Mouse (Mus musculus): ENCODE data around the gene Cd33.

Cd33 gene

DNA sequence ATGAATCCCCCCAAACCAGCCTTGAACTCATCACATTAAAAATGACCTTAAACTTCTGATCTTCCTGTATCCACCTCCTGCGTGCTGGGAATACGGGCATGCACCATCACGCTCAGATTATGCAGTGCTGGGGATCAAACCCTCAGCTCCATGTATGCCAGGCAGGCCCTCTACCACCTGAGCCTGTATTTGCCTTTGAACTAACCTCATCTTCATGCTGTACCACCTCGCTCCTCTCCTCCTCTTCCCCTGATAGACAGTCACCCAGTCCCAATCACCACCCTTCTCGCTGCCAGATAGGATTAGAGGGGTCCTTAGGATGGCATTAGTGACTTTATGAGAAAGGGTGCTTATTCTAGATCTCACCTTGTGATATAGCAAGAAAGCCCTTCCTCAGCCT is 29.2 kb downstream of the Cd33 start:
- DNase-seq (ENCODE audit: low read depth, low spot score): no peak

DNA sequence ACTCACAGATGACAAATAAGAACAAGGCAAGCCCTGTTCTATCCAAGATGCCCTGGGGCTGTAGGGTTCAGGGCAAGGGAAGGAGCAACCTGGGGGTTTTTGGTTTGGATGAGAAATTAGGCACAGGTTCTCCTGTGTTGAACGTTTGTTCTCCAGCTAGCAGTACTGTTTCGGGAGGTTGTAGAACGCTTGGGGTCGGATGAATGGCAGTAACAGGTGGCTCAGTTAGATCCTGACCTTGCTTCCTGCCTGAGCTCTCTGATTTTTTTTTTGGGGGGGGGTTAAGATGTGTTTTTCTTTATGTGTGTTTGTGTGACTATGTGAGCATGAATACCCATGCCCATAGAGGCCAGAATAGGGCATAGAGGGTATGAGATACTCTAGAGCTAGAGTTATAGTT is 31.7 kb downstream of the Cd33 start:
- DNase-seq (ENCODE audit: low read depth, low spot score): no peak

DNA sequence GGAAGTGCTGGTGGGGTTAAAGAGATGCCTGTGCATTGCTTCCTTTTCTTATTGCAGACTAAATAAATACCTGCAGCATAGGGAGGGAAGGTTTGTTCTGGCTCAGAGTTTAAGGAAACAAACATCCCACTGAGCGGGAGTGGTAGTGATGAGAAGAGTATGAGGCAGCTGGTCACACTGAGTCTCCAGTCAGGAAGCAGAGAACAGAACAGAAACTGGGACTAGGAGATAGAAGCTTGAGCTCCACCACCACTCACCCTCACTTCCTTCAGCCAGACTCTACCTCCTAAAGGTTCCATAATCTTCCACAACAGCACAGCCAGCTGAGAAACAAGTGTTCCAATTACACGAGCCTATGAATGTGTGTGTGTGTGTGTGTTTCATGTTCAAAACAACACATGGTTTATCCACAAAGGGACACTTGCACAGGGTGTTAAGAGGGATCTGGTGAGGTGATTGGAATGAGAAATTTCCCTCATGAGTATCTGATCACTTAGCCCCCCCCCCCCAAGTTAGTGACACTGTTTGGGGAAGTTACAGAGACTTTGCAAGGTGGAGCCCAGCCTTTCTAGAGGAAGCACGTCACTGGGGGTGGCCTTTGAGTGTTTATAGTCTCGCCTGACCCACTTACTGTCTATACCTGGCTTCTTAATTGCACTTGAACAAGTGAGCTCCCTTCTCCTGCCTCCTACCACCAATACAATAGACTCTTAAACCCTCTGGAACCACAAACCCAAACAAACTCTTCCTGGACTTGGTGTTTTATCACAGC is 32.3 kb downstream of the Cd33 start:
- no peak for DNase-seq (ENCODE audit: low read depth, low spot score)

DNA sequence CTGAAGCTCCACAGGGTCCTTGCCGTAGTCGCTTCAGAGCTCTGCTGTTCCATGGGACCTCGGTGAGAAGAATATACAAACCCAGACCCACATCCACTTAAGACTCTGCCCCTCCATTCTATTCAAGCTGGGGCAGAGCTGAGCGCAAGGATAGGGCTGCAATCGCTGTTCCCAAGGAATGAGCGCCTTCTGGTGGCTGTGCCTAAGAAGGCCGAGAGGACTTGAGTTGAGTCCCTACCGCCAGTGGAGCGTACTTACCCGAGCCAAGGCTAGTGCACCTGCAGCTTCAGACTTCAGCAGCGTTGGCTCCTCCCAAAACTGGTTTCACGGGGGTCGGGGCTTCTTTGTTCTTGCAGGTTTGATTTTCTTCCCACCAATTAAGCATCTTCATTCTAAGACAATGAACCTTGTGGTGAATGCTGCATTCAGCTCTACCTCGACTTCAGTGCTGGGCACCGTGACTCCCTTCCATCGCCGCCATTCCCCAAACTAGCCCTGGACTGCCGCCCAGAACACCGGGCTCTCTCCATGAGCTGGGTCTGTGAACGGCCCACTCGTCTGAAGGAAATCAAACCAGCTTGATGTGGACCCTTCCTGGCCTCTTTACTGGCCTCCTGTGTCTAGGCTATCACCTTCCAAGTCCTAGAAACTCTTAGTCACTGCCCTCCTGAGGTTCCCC is 48.7 kb downstream of the Cd33 start:
- no peak for DNase-seq (ENCODE audit: low read depth, low spot score)

DNA sequence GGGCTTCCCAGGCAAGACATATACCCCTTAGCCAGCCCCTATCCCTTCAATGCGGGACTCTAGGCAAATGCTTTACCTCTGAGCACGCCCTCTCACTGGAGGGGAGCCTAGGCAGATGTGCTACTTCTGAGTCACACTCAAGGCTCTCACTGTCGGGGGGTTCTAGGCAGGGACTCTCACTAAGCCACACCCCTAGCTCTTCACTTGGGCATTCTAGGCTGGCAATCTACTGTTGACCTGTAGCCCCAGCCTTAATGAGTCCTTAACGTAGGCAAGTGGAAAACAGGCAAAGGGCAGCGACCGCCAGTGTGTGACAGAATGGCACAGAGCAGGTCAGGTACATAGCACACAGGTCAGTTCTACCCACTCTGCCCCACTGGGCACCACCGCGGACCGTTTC is 53.4 kb downstream of the Cd33 start:
- DNase-seq (ENCODE audit: low read depth, low spot score): no peak

- DNase-seq (ENCODE audit: low read depth, low spot score): peak; percentile 69
Measured at GRCm38 (mm10) chr7:43490182-43490584, 54.0 kb downstream of the Cd33 start.

GRCm38 (mm10) chr7:43489631-43490125 is 54.5 kb downstream of the Cd33 start, which contains the start of gene Iglon5:
Gene Iglon5 (minus strand): TSS chr7:43490075.
- no peak for DNase-seq (ENCODE audit: low read depth, low spot score)

- no peak for DNase-seq (ENCODE audit: low read depth, low spot score)
Measured at GRCm38 (mm10) chr7:43488646-43489045, 55.6 kb downstream of the Cd33 start.

DNA sequence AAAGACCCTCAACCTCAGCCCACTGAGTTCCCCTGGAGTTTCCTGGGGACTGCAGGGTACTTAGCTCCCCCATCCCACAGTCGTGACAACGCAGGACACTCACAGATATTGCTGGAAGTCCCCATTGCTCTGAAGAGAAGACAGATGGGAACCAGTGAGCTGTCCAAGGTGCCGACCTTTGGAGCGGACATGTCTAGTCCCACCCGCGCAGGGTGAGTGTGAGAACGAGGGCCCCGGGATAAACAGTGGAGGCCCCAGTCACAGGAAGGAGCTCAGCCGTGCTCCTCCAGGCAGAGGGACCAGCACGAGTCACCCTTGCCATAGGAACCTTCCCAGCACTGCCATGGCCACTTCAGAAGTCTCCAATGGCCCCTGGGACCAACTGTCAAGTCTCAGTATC is 61.0 kb downstream of the Cd33 start:
- no peak for DNase-seq (ENCODE audit: low read depth, low spot score)

GRCm38 (mm10) chr7:43482090-43482716 is 62.0 kb downstream of the Cd33 start:
- no peak for DNase-seq (ENCODE audit: low read depth, low spot score)

- DNase-seq (ENCODE audit: low read depth, low spot score): no peak
Measured at GRCm38 (mm10) chr7:43481191-43481590, 63.0 kb downstream of the Cd33 start.

GRCm38 (mm10) chr7:43476376-43476775 is 67.9 kb downstream of the Cd33 start:
- DNase-seq (ENCODE audit: low read depth, low spot score): no peak

- DNase-seq (ENCODE audit: low read depth, low spot score): no peak
Measured at GRCm38 (mm10) chr7:43475706-43476105, 68.5 kb downstream of the Cd33 start.

Measured in brain, embryonic 18.5 days (tissue).